Mouse (Mus musculus): Measurements from ENCODE around the gene Igfbp3. TPM values are rescaled to one million over a fixed set of nuclear protein-coding genes. Genes with fewer than 3 reads are reported as not detected.

Igfbp3 gene
- polyA plus RNA-seq, 1 experiment = 0.16 TPM

DNA sequence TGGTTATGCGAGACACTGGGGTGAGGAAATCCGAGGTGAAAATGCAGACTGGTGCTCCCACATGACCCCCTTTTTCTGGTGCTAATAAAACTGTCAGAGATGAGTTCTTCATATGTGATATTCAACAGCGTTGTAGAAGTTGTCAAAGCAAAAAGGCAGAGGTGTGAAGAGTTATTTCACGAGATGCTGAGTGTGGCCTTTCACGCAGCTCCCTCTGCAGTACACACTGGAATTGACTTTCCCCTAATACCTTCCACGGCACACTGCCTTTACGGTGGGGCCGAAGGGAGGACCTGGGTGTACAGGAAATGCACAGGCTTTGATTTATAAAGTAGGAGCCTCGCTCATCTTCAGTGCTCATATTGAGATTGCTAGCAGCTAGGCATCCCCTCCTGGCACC lies 20.6 kb downstream of the Igfbp3 start:
- H3K79me3 ChIP-seq (ENCODE audit: low read depth) = no peaks in the 10 kb centered on the region
- H3K79me2 ChIP-seq (ENCODE audit: control insufficient read depth, insufficient read depth) = no peaks in the 10 kb centered on the region
- H3K36me3 ChIP-seq (ENCODE audit: control insufficient read depth, insufficient read depth) = no peaks in the 10 kb centered on the region
- no peak overlapping the region for H3ac ChIP-seq (ENCODE audit: control insufficient read depth, insufficient read length, low read depth)
- H3K27me3 ChIP-seq (ENCODE audit: control insufficient read depth, insufficient read depth, insufficient read length) = no peaks in the 10 kb centered on the region
- no peak for TF ChIP-seq MAX (IDR thresholded peaks at IDR 0.05)
- no peak for TF ChIP-seq CTCF (IDR thresholded peaks at IDR 0.05; ENCODE audit: control insufficient read depth, insufficient read depth, insufficient read length)
- no peak for TF ChIP-seq USF1 (IDR thresholded peaks at IDR 0.05; ENCODE audit: low read depth)
- no peak for TF ChIP-seq MYOD1 (IDR thresholded peaks at IDR 0.05; ENCODE audit: control insufficient read depth, insufficient read length, low read depth)
- no peak for TF ChIP-seq MYOG (IDR thresholded peaks at IDR 0.05; ENCODE audit: control insufficient read depth, extremely low read depth, insufficient read length)
- TF ChIP-seq CEBPB (IDR thresholded peaks at IDR 0.05; ENCODE audit: low read depth) = no peak
- no peak for TF ChIP-seq FOSL1 (IDR thresholded peaks at IDR 0.05; ENCODE audit: insufficient read depth, low read length, poor library complexity, severe bottlenecking)
- H3K4me3 ChIP-seq (ENCODE audit: insufficient read depth, poor library complexity, severe bottlenecking) = no peak overlapping the region

DNA sequence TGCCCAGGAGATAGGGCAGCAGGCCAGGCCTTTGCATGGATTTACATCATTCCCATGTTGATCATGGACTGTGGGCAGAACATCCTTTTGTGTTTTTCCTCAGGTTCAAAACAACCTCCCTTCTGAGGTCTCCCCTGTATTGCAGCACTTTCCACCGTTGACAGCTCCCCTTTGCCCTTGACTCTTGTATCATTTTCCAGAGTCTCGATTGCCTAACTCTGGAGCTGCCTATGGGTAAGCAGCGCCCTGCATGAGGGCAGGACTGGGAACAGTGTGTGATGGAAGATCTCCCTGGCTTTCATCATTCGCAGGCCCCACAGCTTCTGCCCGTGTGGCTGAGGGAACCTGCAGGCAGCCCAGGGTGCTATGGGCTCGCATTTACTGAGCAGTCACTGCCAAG lies 21.0 kb downstream of the Igfbp3 start:
- Histone ChIP-seq H3K36me3 (ENCODE audit: control insufficient read depth, insufficient read depth) (no peaks in the 10 kb centered on the region), H3K79me3 (ENCODE audit: low read depth) (no peaks in the 10 kb centered on the region), H3K27me3 (ENCODE audit: control insufficient read depth, insufficient read depth, insufficient read length) (no peaks in the 10 kb centered on the region), H3K79me2 (ENCODE audit: control insufficient read depth, insufficient read depth) (no peaks in the 10 kb centered on the region), H3K4me3 (ENCODE audit: insufficient read depth, poor library complexity, severe bottlenecking) (no peak overlapping the region), H3ac (ENCODE audit: control insufficient read depth, insufficient read length, low read depth) (no peak overlapping the region)
- no peak for TF ChIP-seq MYOG (IDR thresholded peaks at IDR 0.05; ENCODE audit: control insufficient read depth, extremely low read depth, insufficient read length)
- TF ChIP-seq MYOD1 (IDR thresholded peaks at IDR 0.05; ENCODE audit: control insufficient read depth, insufficient read length, low read depth) = no peak
- no peak for TF ChIP-seq CEBPB (IDR thresholded peaks at IDR 0.05; ENCODE audit: low read depth)
- no peak for TF ChIP-seq CTCF (IDR thresholded peaks at IDR 0.05; ENCODE audit: control insufficient read depth, insufficient read depth, insufficient read length)
- TF ChIP-seq FOSL1 (IDR thresholded peaks at IDR 0.05; ENCODE audit: insufficient read depth, low read length, poor library complexity, severe bottlenecking) = no peak
- no peak for TF ChIP-seq MAX (IDR thresholded peaks at IDR 0.05)
- TF ChIP-seq USF1 (IDR thresholded peaks at IDR 0.05; ENCODE audit: low read depth) = no peak

DNA sequence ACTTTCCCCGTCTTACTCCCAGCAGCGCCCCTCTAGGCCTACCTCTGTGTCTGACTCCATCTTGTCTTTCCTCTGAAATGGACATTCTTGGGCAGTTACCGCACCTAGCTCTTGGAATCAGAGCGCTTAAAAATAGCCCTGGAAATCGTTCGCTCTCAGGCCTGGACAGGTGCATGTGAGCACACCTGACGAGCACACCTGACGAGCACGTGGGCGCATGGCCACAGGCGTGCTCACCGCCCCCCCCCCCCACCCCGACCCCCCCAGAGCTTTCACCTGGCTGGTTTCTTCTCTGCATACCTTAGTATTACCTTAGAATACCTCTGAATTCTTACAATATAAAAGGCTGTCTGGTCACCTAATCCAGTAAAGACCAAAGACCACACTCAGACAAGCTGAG lies 25.3 kb downstream of the Igfbp3 start, which contains the start of gene Gm11985:
Gene Gm11985, minus strand, starts transcription at position 101 of the 400 bp plus-strand sequence.
- H3K79me2 ChIP-seq (ENCODE audit: control insufficient read depth, insufficient read depth) = no peaks in the 10 kb centered on the region

DNA sequence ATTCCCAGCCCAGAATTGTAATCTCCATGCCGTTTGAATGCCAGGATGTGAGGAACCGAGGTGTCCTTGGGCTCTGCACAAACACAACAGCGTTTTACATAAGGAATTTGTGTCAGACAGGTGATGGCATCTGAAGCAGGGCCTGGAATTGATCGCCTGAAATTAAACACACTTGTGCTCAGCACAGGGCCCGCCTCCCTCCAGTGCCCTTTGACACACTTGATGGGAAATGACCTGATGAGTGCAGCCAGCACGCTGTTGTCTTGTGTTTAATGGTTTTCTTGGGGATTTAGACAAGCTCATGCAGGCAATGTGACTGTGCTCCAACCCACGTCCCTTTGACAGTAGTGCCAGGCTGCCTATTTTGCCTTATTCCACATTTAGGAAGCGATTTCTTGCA lies 26.3 kb downstream of the Igfbp3 start:
- no peaks in the 10 kb centered on the region for H3K36me3 ChIP-seq (ENCODE audit: control insufficient read depth, insufficient read depth)
- H3ac ChIP-seq (ENCODE audit: control insufficient read depth, insufficient read length, low read depth) = no peak overlapping the region
- H3K4me3 ChIP-seq (ENCODE audit: insufficient read depth, poor library complexity, severe bottlenecking) = no peak overlapping the region
- H3K79me2 ChIP-seq (ENCODE audit: control insufficient read depth, insufficient read depth) = no peaks in the 10 kb centered on the region
- no peaks in the 10 kb centered on the region for H3K27me3 ChIP-seq (ENCODE audit: control insufficient read depth, insufficient read depth, insufficient read length)
- no peaks in the 10 kb centered on the region for H3K79me3 ChIP-seq (ENCODE audit: low read depth)
- no peak for TF ChIP-seq USF1 (IDR thresholded peaks at IDR 0.05; ENCODE audit: low read depth)

More for the DNA sequence above, 25.3 kb downstream of the Igfbp3 start, which contains the start of gene Gm11985:
- no peak within 1 kb of the TSS for H3K4me3 ChIP-seq (ENCODE audit: insufficient read depth, poor library complexity, severe bottlenecking)
- H3K27me3 ChIP-seq (ENCODE audit: control insufficient read depth, insufficient read depth, insufficient read length) = no peaks in the 10 kb centered on the region
- TF ChIP-seq MYOG (IDR thresholded peaks at IDR 0.05; ENCODE audit: control insufficient read depth, extremely low read depth, insufficient read length) (no peak), MAX (IDR thresholded peaks at IDR 0.05) (no peak), CEBPB (IDR thresholded peaks at IDR 0.05; ENCODE audit: low read depth) (no peak)
- no peaks in the 10 kb centered on the region for H3K79me3 ChIP-seq (ENCODE audit: low read depth)
- H3K36me3 ChIP-seq (ENCODE audit: control insufficient read depth, insufficient read depth) = no peaks in the 10 kb centered on the region
- H3ac ChIP-seq (ENCODE audit: control insufficient read depth, insufficient read length, low read depth) = no peak within 1 kb of the TSS

DNA sequence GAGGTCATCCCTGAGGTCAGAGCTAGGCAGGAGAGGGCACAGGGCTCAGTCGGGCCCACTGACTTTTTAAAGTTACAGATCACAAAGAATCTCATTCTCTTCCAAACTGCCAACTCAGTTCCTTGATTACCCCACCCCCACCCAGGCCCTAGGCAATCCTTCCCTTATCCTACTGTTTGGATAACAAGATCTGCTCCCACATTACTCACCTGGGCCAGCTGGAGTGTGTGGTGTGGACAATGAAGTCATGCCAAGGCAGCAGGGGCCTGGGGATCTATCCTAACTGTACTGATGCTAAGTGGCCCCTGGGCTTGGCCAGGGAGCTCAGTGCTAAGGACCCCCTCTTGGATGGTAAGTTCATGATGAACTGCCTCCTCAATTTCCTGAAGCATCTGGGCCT lies 29.3 kb downstream of the Igfbp3 start:
- TF ChIP-seq MAX (IDR thresholded peaks at IDR 0.05) (no peak), MYOD1 (IDR thresholded peaks at IDR 0.05; ENCODE audit: control insufficient read depth, insufficient read length, low read depth) (no peak), CTCF (IDR thresholded peaks at IDR 0.05; ENCODE audit: control insufficient read depth, insufficient read depth, insufficient read length) (no peak), FOSL1 (IDR thresholded peaks at IDR 0.05; ENCODE audit: insufficient read depth, low read length, poor library complexity, severe bottlenecking) (no peak), CEBPB (IDR thresholded peaks at IDR 0.05; ENCODE audit: low read depth) (no peak)
- H3K79me3 ChIP-seq (ENCODE audit: low read depth) = no peaks in the 10 kb centered on the region
- H3K4me3 ChIP-seq (ENCODE audit: insufficient read depth, poor library complexity, severe bottlenecking) = no peak overlapping the region
- no peaks in the 10 kb centered on the region for H3K27me3 ChIP-seq (ENCODE audit: control insufficient read depth, insufficient read depth, insufficient read length)
- no peaks in the 10 kb centered on the region for H3K36me3 ChIP-seq (ENCODE audit: control insufficient read depth, insufficient read depth)
- H3ac ChIP-seq (ENCODE audit: control insufficient read depth, insufficient read length, low read depth) = no peak overlapping the region
- no peaks in the 10 kb centered on the region for H3K79me2 ChIP-seq (ENCODE audit: control insufficient read depth, insufficient read depth)

DNA sequence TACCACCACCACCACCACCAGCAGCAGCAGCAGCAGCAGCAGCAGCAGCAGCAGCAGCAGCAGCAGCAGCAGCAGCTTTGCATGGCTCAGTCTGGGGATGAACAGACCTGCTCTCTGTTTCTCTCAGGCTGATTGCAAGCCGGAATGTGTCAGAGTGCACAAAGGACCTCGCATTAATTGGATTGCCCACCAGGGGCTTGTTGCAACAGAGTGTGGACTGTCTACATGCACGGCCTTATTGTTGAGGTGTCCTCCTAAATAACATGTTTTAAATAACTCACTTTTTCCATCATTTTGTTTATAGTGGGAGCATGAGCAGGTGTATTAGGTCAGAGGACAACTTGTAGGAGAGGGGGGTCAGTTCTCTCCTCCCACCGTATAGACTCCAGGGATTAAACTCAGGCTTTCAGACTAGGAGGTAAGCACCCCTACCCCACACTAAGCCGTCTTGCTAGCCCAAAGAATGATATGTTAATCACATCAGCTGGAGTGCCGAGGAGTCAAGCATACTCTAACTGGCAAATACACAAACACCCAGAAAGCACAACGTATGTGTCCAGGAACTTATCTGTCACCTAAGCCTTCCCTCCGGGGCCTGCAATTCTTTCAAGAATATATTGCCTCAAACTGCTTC lies 31.2 kb downstream of the Igfbp3 start:
- H3ac ChIP-seq (ENCODE audit: control insufficient read depth, insufficient read length, low read depth) = no peak overlapping the region
- no peak for TF ChIP-seq MAX (IDR thresholded peaks at IDR 0.05)
- no peak for TF ChIP-seq USF1 (IDR thresholded peaks at IDR 0.05; ENCODE audit: low read depth)

More for the DNA sequence above, 31.2 kb downstream of the Igfbp3 start:
- Histone ChIP-seq H3K27me3 (ENCODE audit: control insufficient read depth, insufficient read depth, insufficient read length) (no peaks in the 10 kb centered on the region), H3K4me3 (ENCODE audit: insufficient read depth, poor library complexity, severe bottlenecking) (no peak overlapping the region), H3K79me2 (ENCODE audit: control insufficient read depth, insufficient read depth) (no peaks in the 10 kb centered on the region), H3K36me3 (ENCODE audit: control insufficient read depth, insufficient read depth) (no peaks in the 10 kb centered on the region), H3K79me3 (ENCODE audit: low read depth) (no peaks in the 10 kb centered on the region)
